Mouse (Mus musculus): ENCODE results near the gene Fubp3. TPM values are rescaled to one million over a fixed set of nuclear protein-coding genes. Genes with fewer than 3 reads are reported as not detected.
"Not testable (repeated sequence)": the region's sequence is repeated elsewhere in the genome, so short reads cannot be mapped to it uniquely, and the experiment has no call there.

Fubp3 gene
- polyA plus RNA-seq (2015; fragmentation: Nextera tagmentation; extraction: Ambion mirVana): 80.9 and 84.9 TPM in 2 replicates

DNA sequence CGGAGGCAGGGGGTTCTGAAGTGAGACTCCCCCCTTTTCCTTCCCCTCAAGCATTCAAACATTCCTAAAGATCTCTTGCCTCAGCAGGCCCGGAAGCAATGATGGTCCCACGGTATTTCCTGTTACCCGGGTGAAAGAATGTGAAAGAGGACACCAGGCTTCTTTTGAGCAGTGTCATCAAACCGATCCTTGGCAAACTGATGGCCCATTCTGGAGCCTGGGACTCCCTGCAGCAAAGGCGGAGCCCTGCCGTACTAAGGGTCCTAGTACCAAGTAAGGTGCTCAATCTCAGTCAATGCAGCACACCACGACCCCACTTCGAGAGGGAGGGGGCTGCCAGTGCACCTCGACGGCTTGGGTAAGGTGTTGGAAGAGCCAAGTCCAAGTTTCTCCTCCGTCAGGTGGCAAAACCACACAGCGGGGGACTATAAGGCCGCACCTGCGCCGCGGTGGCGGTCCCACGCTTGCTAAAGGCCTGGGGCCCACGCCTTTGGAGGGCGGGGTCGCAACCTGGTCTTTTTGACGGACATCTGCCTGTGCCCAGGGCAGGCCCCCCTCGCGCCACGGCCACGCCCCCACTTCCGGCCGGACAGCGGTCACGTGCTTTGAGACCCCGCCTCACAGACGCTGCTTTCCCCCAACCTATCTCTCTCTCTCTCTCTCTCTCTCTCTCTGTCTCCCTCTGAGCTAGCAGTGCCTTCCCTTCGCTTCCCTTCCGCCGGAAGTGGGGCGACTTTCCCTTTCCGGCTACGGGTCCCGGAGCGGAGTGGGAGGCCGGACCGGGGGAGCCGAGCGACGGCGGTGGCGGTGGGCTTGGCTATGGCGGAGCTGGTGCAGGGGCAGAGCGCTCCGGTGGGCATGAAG lies at the start of gene Fubp3:
Gene Fubp3, plus strand, starts transcription at position 601 of the 864 bp plus-strand sequence.
- 1% methylated on average over 50 of the region's 51 CpGs for WGBS

DNA sequence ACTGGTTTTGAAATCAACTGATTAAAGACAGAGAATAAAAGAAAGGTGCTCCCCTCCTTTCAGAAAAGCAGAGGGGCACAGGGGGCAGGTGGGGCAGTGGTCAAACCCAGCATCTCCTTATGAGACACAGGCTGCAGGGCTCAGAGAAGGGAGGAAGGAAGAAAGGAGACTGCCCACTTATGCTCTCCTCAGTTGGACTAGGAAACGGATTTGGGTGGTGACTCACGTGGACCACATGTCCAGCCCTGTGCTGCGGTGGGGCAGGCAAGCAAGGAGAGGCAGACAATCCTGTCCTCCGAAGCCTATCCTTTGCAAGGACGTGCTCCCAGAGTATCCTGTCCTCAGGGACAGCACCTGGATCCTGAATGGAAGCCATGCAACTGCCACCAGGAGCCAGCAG lies 47.8 kb upstream of the Fubp3 start:
- H3K27me3 ChIP-seq (ENCODE audit: insufficient read depth, low read length): no peaks in the 10 kb centered on the region
- H3K27ac ChIP-seq (ENCODE audit: low read length): no peak overlapping the region
- 0 out of 2 replicates have a peak, but pooled peaks cover 5% of the 10 kb centered on the region for H3K4me1 ChIP-seq (ENCODE audit: insufficient read depth, low read length)
- H3K9ac ChIP-seq (replicated peaks; ENCODE audit: low read length): no peak overlapping the region
- H3K9me3 ChIP-seq (ENCODE audit: low read length): no peaks in the 10 kb centered on the region
- WGBS: 79% methylated on average over 5 of the region's 5 CpGs
- no peak overlapping the region for H3K4me3 ChIP-seq (ENCODE audit: low read length)
- H3K36me3 ChIP-seq (ENCODE audit: insufficient read depth, low read length): no peaks in the 10 kb centered on the region
- H3K4me2 ChIP-seq (replicated peaks; ENCODE audit: low read depth, low read length): no peak overlapping the region
- no peak for ATAC-seq (ENCODE audit: low FRiP score, low TSS enrichment)

More for the DNA sequence above, at the start of gene Fubp3:
- Histone ChIP-seq H3K4me2 (replicated peaks; ENCODE audit: low read depth, low read length) (peak within 1 kb of the TSS; percentile 94), H3K4me3 (ENCODE audit: low read length) (peak within 1 kb of the TSS; percentile 97), H3K9me3 (ENCODE audit: low read length) (no peaks in the 10 kb centered on the region), H3K27ac (ENCODE audit: low read length) (peak within 1 kb of the TSS; percentile 89), H3K9ac (replicated peaks; ENCODE audit: low read length) (peak within 1 kb of the TSS; percentile 97), H3K4me1 (ENCODE audit: insufficient read depth, low read length) (peaks cover 17% of the 10 kb centered on the region), H3K36me3 (ENCODE audit: insufficient read depth, low read length) (peaks cover 4% of the 10 kb centered on the region; the same call in 1 of the 2 replicates), H3K27me3 (ENCODE audit: insufficient read depth, low read length) (no peaks in the 10 kb centered on the region)
- peak; percentile 98 for ATAC-seq (ENCODE audit: low FRiP score, low TSS enrichment)

- Histone ChIP-seq H3K27ac (ENCODE audit: low read length) (no peak overlapping the region), H3K4me1 (ENCODE audit: insufficient read depth, low read length) (0 out of 2 replicates have a peak, but pooled peaks cover 5% of the 10 kb centered on the region), H3K9ac (replicated peaks; ENCODE audit: low read length) (no peak overlapping the region), H3K36me3 (ENCODE audit: insufficient read depth, low read length) (no peaks in the 10 kb centered on the region), H3K4me3 (ENCODE audit: low read length) (no peak overlapping the region), H3K27me3 (ENCODE audit: insufficient read depth, low read length) (no peaks in the 10 kb centered on the region), H3K9me3 (ENCODE audit: low read length) (no peaks in the 10 kb centered on the region), H3K4me2 (replicated peaks; ENCODE audit: low read depth, low read length) (no peak overlapping the region)
- no peak for ATAC-seq (ENCODE audit: low FRiP score, low TSS enrichment)
- 23% methylated on average over 10 of the region's 10 CpGs for WGBS
Observed at GRCm38 (mm10) chr2:31525778-31526177, 46.7 kb upstream of the Fubp3 start.

GRCm38 (mm10) chr2:31530201-31530600 lies 42.2 kb upstream of the Fubp3 start:
- Histone ChIP-seq H3K4me3 (ENCODE audit: low read length) (no peak overlapping the region), H3K9ac (replicated peaks; ENCODE audit: low read length) (no peak overlapping the region), H3K27ac (ENCODE audit: low read length) (no peak overlapping the region), H3K27me3 (ENCODE audit: insufficient read depth, low read length) (no peaks in the 10 kb centered on the region), H3K4me1 (ENCODE audit: insufficient read depth, low read length) (0 out of 2 replicates have a peak, but pooled peaks cover 5% of the 10 kb centered on the region), H3K36me3 (ENCODE audit: insufficient read depth, low read length) (no peaks in the 10 kb centered on the region), H3K4me2 (replicated peaks; ENCODE audit: low read depth, low read length) (no peak overlapping the region), H3K9me3 (ENCODE audit: low read length) (no peaks in the 10 kb centered on the region)
- WGBS: 22% methylated on average over 5 of the region's 5 CpGs
- no peak for ATAC-seq (ENCODE audit: low FRiP score, low TSS enrichment)

DNA sequence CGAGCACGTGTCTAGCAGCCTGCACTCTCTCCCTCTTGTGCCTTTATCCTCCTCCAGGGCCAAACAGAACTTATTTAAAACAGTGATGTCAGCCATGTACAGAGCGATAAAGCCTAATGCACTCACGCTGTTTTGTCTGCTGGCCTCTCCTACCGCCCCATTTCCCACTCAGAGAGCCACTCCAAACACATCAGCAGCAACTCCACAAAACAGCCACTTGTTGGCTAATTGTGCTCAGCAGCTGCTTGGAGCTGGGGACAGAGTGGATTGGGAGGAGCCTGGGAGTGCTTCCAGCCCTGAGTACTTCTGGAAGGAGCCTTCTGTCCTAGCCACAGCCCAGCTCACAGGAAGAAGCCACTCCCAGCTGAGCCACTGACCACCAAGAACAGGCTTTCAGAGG lies 35.4 kb upstream of the Fubp3 start:
- WGBS: 63% methylated on average over 5 of the region's 5 CpGs
- H3K4me2 ChIP-seq (replicated peaks; ENCODE audit: low read depth, low read length): no peak overlapping the region
- no peak overlapping the region for H3K4me3 ChIP-seq (ENCODE audit: low read length)
- no peak overlapping the region for H3K9ac ChIP-seq (replicated peaks; ENCODE audit: low read length)
- H3K27me3 ChIP-seq (ENCODE audit: insufficient read depth, low read length): no peaks in the 10 kb centered on the region
- no peaks in the 10 kb centered on the region for H3K36me3 ChIP-seq (ENCODE audit: insufficient read depth, low read length)
- H3K9me3 ChIP-seq (ENCODE audit: low read length): no peaks in the 10 kb centered on the region
- no peak overlapping the region for H3K27ac ChIP-seq (ENCODE audit: low read length)
- no peak for ATAC-seq (ENCODE audit: low FRiP score, low TSS enrichment)
- H3K4me1 ChIP-seq (ENCODE audit: insufficient read depth, low read length): no peaks in the 10 kb centered on the region

DNA sequence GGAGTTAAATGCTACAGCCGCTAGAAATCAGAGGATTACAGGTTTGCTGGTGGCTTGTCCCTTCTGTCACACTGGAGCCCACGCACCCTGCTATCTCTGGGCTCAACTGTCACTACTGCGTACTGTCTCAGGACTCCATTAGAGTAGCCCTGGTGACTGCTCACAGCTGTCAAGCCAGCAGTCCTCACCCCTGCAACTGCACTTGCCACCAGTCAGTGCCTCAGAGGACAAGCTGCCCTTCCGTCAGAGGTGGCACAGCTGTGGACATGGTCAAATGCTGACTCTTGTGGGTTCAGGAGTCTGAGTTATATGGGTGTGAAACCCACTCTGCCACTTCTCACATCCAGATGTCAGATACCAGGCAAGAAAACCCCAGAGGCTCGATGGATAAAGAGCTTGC lies 33.7 kb upstream of the Fubp3 start:
- no peaks in the 10 kb centered on the region for H3K9me3 ChIP-seq (ENCODE audit: low read length)
- no peak overlapping the region for H3K4me2 ChIP-seq (replicated peaks; ENCODE audit: low read depth, low read length)
- H3K36me3 ChIP-seq (ENCODE audit: insufficient read depth, low read length): no peaks in the 10 kb centered on the region
- 56% methylated on average over 5 of the region's 5 CpGs for WGBS
- H3K4me3 ChIP-seq (ENCODE audit: low read length): no peak overlapping the region
- ATAC-seq (ENCODE audit: low FRiP score, low TSS enrichment): no peak
- no peak overlapping the region for H3K27ac ChIP-seq (ENCODE audit: low read length)
- H3K9ac ChIP-seq (replicated peaks; ENCODE audit: low read length): no peak overlapping the region
- H3K4me1 ChIP-seq (ENCODE audit: insufficient read depth, low read length): no peaks in the 10 kb centered on the region
- no peaks in the 10 kb centered on the region for H3K27me3 ChIP-seq (ENCODE audit: insufficient read depth, low read length)

DNA sequence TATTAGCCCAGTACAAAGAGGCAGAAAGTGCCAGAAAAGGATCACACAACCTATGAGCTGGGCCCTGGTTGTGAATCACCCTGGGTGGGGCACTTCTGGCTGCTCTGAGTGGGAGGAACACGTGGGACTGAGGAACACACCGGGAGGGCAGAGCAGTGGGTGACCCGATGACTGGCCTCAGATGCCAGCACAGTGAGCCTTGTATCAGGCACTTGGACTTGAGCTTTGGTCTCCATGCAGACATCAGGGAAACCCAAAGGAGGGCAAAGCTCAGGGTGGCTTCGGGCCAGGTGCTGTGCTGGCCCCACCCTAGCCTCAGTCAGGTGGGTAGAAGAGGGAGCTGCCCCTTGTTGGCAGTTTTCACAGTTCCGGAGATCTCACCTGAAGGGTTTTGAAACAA lies 30.9 kb upstream of the Fubp3 start:
- no peaks in the 10 kb centered on the region for H3K4me1 ChIP-seq (ENCODE audit: insufficient read depth, low read length)
- no peak overlapping the region for H3K9ac ChIP-seq (replicated peaks; ENCODE audit: low read length)
- no peak for ATAC-seq (ENCODE audit: low FRiP score, low TSS enrichment)
- no peak overlapping the region for H3K4me2 ChIP-seq (replicated peaks; ENCODE audit: low read depth, low read length)
- no peaks in the 10 kb centered on the region for H3K36me3 ChIP-seq (ENCODE audit: insufficient read depth, low read length)
- WGBS: 84% methylated on average over 5 of the region's 5 CpGs
- H3K27me3 ChIP-seq (ENCODE audit: insufficient read depth, low read length): no peaks in the 10 kb centered on the region
- H3K27ac ChIP-seq (ENCODE audit: low read length): no peak overlapping the region
- H3K9me3 ChIP-seq (ENCODE audit: low read length): no peaks in the 10 kb centered on the region
- no peak overlapping the region for H3K4me3 ChIP-seq (ENCODE audit: low read length)

DNA sequence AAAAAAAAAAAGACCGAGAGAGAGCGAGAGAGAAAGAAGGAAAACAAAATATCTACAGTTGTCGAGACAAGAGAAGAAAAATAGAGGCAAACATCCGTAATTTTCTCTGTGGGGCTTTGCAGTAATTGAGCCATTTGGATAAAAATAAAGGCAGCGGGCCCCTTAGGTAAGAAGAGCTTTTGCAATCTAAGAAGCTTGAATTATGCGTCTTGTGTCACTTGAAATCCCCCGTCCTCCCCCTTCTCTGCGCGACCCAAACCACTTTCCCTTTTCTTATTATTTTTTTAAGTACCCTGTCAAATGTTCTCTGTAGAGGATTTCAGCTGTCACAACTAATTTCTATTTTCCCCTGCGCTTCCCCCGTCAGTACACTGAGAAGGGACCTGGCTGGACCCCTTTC lies 24.7 kb upstream of the Fubp3 start:
- H3K9ac ChIP-seq (replicated peaks; ENCODE audit: low read length): 0 out of 2 replicates have a peak overlapping the region, but pooled peaks have one; percentile 9
- no peak overlapping the region for H3K4me2 ChIP-seq (replicated peaks; ENCODE audit: low read depth, low read length)
- H3K9me3 ChIP-seq (ENCODE audit: low read length): no peaks in the 10 kb centered on the region
- H3K4me3 ChIP-seq (ENCODE audit: low read length): no peak overlapping the region
- H3K36me3 ChIP-seq (ENCODE audit: insufficient read depth, low read length): no peaks in the 10 kb centered on the region
- no peaks in the 10 kb centered on the region for H3K4me1 ChIP-seq (ENCODE audit: insufficient read depth, low read length)
- WGBS: 35% methylated on average over 11 of the region's 11 CpGs
- H3K27ac ChIP-seq (ENCODE audit: low read length): no peak overlapping the region
- no peak for ATAC-seq (ENCODE audit: low FRiP score, low TSS enrichment)
- no peaks in the 10 kb centered on the region for H3K27me3 ChIP-seq (ENCODE audit: insufficient read depth, low read length)

GRCm38 (mm10) chr2:31550503-31550902 lies 21.9 kb upstream of the Fubp3 start:
- Histone ChIP-seq H3K9ac (replicated peaks; ENCODE audit: low read length) (no peak overlapping the region), H3K4me3 (ENCODE audit: low read length) (no peak overlapping the region)
- WGBS: 83% methylated on average over 3 of the region's 3 CpGs

DNA sequence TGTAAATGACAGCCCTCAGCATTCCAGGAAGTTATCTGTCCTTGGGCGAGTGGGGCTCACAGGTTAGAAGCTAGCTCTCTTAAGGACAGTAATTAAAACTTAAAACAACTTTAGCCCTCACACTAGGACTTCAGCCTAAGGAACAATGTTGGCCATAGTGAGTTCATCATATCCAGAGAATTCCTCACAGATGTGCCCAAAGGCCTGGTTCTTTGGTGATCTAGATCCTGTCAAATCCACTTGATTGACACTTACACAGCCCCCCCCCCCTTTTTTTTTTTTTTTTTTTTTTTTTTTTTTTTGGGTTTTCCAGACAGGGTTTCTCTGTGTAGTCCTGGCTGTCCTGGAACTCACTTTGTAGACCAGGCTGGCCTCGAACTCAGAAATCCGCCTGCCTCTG lies 21.1 kb upstream of the Fubp3 start:
- not testable (repeated sequence) for H3K27ac ChIP-seq (ENCODE audit: low read length); H3K4me3 ChIP-seq (ENCODE audit: low read length); H3K4me2 ChIP-seq (replicated peaks; ENCODE audit: low read depth, low read length); H3K9ac ChIP-seq (replicated peaks; ENCODE audit: low read length); H3K4me1 ChIP-seq (ENCODE audit: insufficient read depth, low read length); H3K36me3 ChIP-seq (ENCODE audit: insufficient read depth, low read length); H3K27me3 ChIP-seq (ENCODE audit: insufficient read depth, low read length); H3K9me3 ChIP-seq (ENCODE audit: low read length); ATAC-seq (ENCODE audit: low FRiP score, low TSS enrichment)
- 94% methylated on average over 2 of the region's 3 CpGs for WGBS

More at GRCm38 (mm10) chr2:31550503-31550902, 21.9 kb upstream of the Fubp3 start:
- Histone ChIP-seq H3K9me3 (ENCODE audit: low read length) (peaks cover 5% of the 10 kb centered on the region; the same call in 1 of the 2 replicates), H3K4me1 (ENCODE audit: insufficient read depth, low read length) (no peaks in the 10 kb centered on the region), H3K4me2 (replicated peaks; ENCODE audit: low read depth, low read length) (no peak overlapping the region), H3K27me3 (ENCODE audit: insufficient read depth, low read length) (no peaks in the 10 kb centered on the region), H3K27ac (ENCODE audit: low read length) (no peak overlapping the region), H3K36me3 (ENCODE audit: insufficient read depth, low read length) (no peaks in the 10 kb centered on the region)
- ATAC-seq (ENCODE audit: low FRiP score, low TSS enrichment): no peak

Data from kidney, embryonic 16.5 days (tissue).